Comparison of ENCODE assay signal across 17 mouse cellular contexts in the genomic region with DNA sequence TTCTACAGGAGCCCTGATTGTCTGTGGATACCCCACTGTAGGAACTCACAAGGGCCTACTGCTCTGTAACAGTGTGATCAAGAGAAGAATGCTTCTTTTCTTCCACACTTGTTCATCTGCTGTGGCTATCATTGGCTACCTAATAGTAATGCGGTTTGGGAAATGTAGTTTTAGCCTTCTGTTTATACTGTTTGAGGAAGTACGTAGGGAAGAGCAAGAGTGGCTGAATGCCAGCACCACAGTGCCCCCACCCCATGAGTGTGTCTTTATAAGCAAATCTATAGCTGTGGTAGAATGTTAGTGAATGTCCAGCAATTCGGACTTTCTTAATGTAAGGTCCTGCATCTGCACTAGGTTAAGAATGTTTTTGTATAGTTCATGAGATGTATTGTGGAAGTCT. TPM values are rescaled to one million over a fixed set of nuclear protein-coding genes. Genes with fewer than 3 reads are reported as not detected.
DNase-seq lines count a peak whose midpoint lies in the region; ATAC-seq and TF ChIP-seq lines count a peak whose summit lies in the region.
"Had no signal": no experiment of that assay in that cellular context is flagged by ENCODE, and none has a peak within 500 bp of the region (broad histone marks: within the 10 kb centered on the region; RNA-seq: fewer than 3 reads in every experiment).

No protein-coding gene starts in this region.

- TF ChIP-seq CTCF in kidney, adult 2 months (conservative IDR thresholded peaks at IDR 0.05; ENCODE audit: insufficient read depth, insufficient read length, low read depth, low read length), result no peak
- no peak for TF ChIP-seq CTCF in G1E (IDR thresholded peaks at IDR 0.05; ENCODE audit: low read depth, low read length)

- H3K9me3 ChIP-seq in G1E (replicated peaks), result no peaks in the 10 kb centered on the region
- H3K9me3 ChIP-seq: intestine, embryonic 15.5 days; limb, embryonic 13.5 days; neural tube, embryonic 13.5 days had no signal

- 0 out of 2 replicates have a peak, but pooled peaks have one; percentile 16 for ATAC-seq in G1E (ENCODE audit: extremely low read depth, insufficient number of reproducible peaks, low FRiP score, poor library complexity, severe bottlenecking)
- ATAC-seq in megakaryocyte-erythroid progenitor cell, adult 5-6 weeks (replicated peaks; ENCODE audit: low FRiP score, low TSS enrichment, poor library complexity, severe bottlenecking), result no peak
- ATAC-seq: liver, postnatal 0 days; midbrain, embryonic 16.5 days had no signal

- peaks cover 11% of the 10 kb centered on the region; the same call in 1 of the 2 replicates for H3K4me1 ChIP-seq in kidney, adult 2 months (ENCODE audit: control insufficient read depth, insufficient read depth, low read length)
- H3K4me1 ChIP-seq in G1E (ENCODE audit: insufficient read depth, low read depth, low read length), result peaks cover 26% of the 10 kb centered on the region
- H3K4me1 ChIP-seq: limb, embryonic 13.5 days; neural tube, embryonic 13.5 days had no signal

- no peaks in the 10 kb centered on the region for H3K36me3 ChIP-seq in kidney, adult 2 months (ENCODE audit: control insufficient read depth, insufficient read depth, low read length)
- H3K36me3 ChIP-seq in G1E (replicated peaks), result peaks cover 50% of the 10 kb centered on the region
- H3K36me3 ChIP-seq: intestine, embryonic 15.5 days had no signal

- H3K4me3 ChIP-seq in kidney, adult 2 months (ENCODE audit: insufficient read depth, low read depth, low read length), result no peak overlapping the region
- no peak overlapping the region for H3K4me3 ChIP-seq in G1E (ENCODE audit: low read depth, low read length)
- H3K4me3 ChIP-seq: intestine, embryonic 15.5 days; limb, embryonic 13.5 days; neural tube, embryonic 13.5 days had no signal

- peak; percentile 35 to 48 for DNase-seq in adrenal gland, adult (ENCODE audit: inconsistent age in 2 of 2, low spot score in 1 of 2)
- no peak for DNase-seq in adrenal gland, postnatal 25 days
- peak; percentile 33 for DNase-seq in kidney, adult 2 months
- DNase-seq in kidney, adult 18-20 months, result no peak
- DNase-seq in G1E (ENCODE audit: low spot score), result no peak
- peak; percentile 48 for DNase-seq in lung, postnatal 14 days
- no peak for DNase-seq in left cerebral cortex, adult 18-20 months (ENCODE audit: low spot score in 2 of 2)
- DNase-seq: cerebellum, adult 18-20 months; gastrocnemius, postnatal 36 days; kidney, postnatal 25 days; liver, postnatal 0 days; thymus, postnatal 14 days had no signal

- no peak overlapping the region for H3K27ac ChIP-seq in kidney, adult 2 months (ENCODE audit: insufficient read depth, low read depth, low read length)
- H3K27ac ChIP-seq: intestine, embryonic 15.5 days; limb, embryonic 13.5 days; neural tube, embryonic 13.5 days had no signal

- WGBS in kidney, adult 2 months, result 68% methylated on average over 3 of the region's 3 CpGs

- no peak for TF ChIP-seq POLR2A in kidney, adult 2 months (IDR thresholded peaks at IDR 0.05; ENCODE audit: low read depth, low read length)

- H3K27me3 ChIP-seq in kidney, adult 2 months (replicated peaks; ENCODE audit: control insufficient read depth, insufficient read depth, low read length), result no peaks in the 10 kb centered on the region
- H3K27me3 ChIP-seq in G1E (ENCODE audit: insufficient read depth, low read length), result no peaks in the 10 kb centered on the region
- H3K27me3 ChIP-seq: intestine, embryonic 15.5 days; limb, embryonic 13.5 days; neural tube, embryonic 13.5 days had no signal

RNA-seq across cellular contexts. Expression of a gene that starts 11.7 kb away (rescaled TPM):
- 303 and 351 TPM in 2 replicates for total RNA-seq in adrenal gland, postnatal 25 days (2021)
- polyA plus RNA-seq in kidney, adult 2 months (2012; rRNA removed), result 18.2 and 24.6 TPM in 2 replicates
- total RNA-seq in G1E (2014; fragmentation: Nextera tagmentation) (76.8 and 89.7 TPM in 2 replicates), G1E (2017) (205 and 219 TPM in 2 replicates)
- 64.4 and 71.2 TPM in 2 replicates for polyA plus RNA-seq in G1E (2012)
- 100 to 1,000 TPM; 457 to 468 TPM for total RNA-seq in left cerebral cortex, adult 18-20 months (2021)
- total RNA-seq in megakaryocyte-erythroid progenitor cell, adult 5-6 weeks (2014; fragmentation: Nextera tagmentation), result 180 and 239 TPM in 2 replicates
- 112 and 152 TPM in 2 replicates for total RNA-seq in megakaryocyte-erythroid progenitor cell, adult 5-6 weeks (2017)

RNA-seq across cellular contexts. Expression of a gene that starts 21.7 kb away (rescaled TPM):
- 43.7 and 59.3 TPM in 2 replicates for total RNA-seq in adrenal gland, postnatal 25 days (2021)
- polyA plus RNA-seq in kidney, adult 2 months (2012; rRNA removed), result 14.0 and 19.8 TPM in 2 replicates
- total RNA-seq in G1E (2014; fragmentation: Nextera tagmentation) (39.2 and 43.1 TPM in 2 replicates), G1E (2017) (42.1 and 50.8 TPM in 2 replicates)
- polyA plus RNA-seq in G1E (2012), result 5.7 and 14.0 TPM in 2 replicates
- 100 to 1,000 TPM; 282 to 297 TPM for total RNA-seq in left cerebral cortex, adult 18-20 months (2021)
- total RNA-seq in megakaryocyte-erythroid progenitor cell, adult 5-6 weeks (2014; fragmentation: Nextera tagmentation), result 7.5 and 10.4 TPM in 2 replicates
- 14.4 and 22.2 TPM in 2 replicates for total RNA-seq in megakaryocyte-erythroid progenitor cell, adult 5-6 weeks (2017)

Comparison
In these comparisons a context has a peak if more than half of its experiments do, and no peak if none do; other contexts are left out.
1. DNase-seq: peak in adrenal gland, adult (2 of 2), kidney, adult 2 months (single experiment) and lung, postnatal 14 days (single experiment); none in adrenal gland, postnatal 25 days (single experiment), kidney, adult 18-20 months (single experiment), G1E (single experiment) and left cerebral cortex, adult 18-20 months (0 of 2).